Mouse (Mus musculus) subcutaneous adipose tissue, adult 2 months (tissue): ENCODE measurements around the gene Rpl13. TPM values are rescaled to one million over a fixed set of nuclear protein-coding genes. Genes with fewer than 3 reads are reported as not detected.

ENCODE experiments used
- polyA plus RNA-seq: library from polyadenylated mRNA; depleted of rRNA; stranded (reverse); fragments of >200 nt; gene quantifications from 2 replicates; pipeline ENCODE4 v1.2.3, GENCODE M21; 2012; ENCODE audit warnings: low replicate concordance; rRNA removed

The Rpl13 gene
- 900 and 3,044 TPM in 2 replicates for polyA plus RNA-seq

GRCm38 (mm10) chr8:123101735-123102685 lies at the start of gene Rpl13:
Gene Rpl13, plus strand, starts transcription at chr8:123102350.

GRCm38 (mm10) chr8:123062721-123063120 lies 39.4 kb upstream of the Rpl13 start, which contains the start of gene Spg7:
Gene Spg7, plus strand, starts transcription at chr8:123062942.

GRCm38 (mm10) chr8:123117127-123117731 lies 15.1 kb downstream of the Rpl13 start, which contains the start of gene Cpne7:
Gene Cpne7, plus strand, starts transcription at chr8:123117374.

Other genes with a start within 250 kb of the Rpl13 start
- 45.0 and 70.2 TPM in 2 replicates for gene Ankrd11, start 60.1 kb upstream of the Rpl13 start, polyA plus RNA-seq
- 78.2 and 103 TPM in 2 replicates for gene Spg7, start 39.4 kb upstream of the Rpl13 start, polyA plus RNA-seq
- gene Cpne7, start 15.0 kb downstream of the Rpl13 start, polyA plus RNA-seq = 3.5 and 7.6 TPM in 2 replicates
- 18.3 and 25.6 TPM in 2 replicates for gene Sult5a1, start 56.0 kb downstream of the Rpl13 start, polyA plus RNA-seq
- 46.8 and 160 TPM in 2 replicates for gene Dpep1, start 83.9 kb downstream of the Rpl13 start, polyA plus RNA-seq
- 122 and 130 TPM in 2 replicates for gene Chmp1a, start 110.4 kb downstream of the Rpl13 start, polyA plus RNA-seq
- gene Spata33, start 110.5 kb downstream of the Rpl13 start, polyA plus RNA-seq = 2.5 and 3.2 TPM in 2 replicates
- 67.9 and 79.8 TPM in 2 replicates for gene Cdk10, start 122.5 kb downstream of the Rpl13 start, polyA plus RNA-seq
- gene Spata2l, start 133.9 kb downstream of the Rpl13 start, polyA plus RNA-seq = 5.7 and 12.5 TPM in 2 replicates
- gene Zfp276, start 151.8 kb downstream of the Rpl13 start, polyA plus RNA-seq = 29.0 and 39.9 TPM in 2 replicates
- gene Vps9d1, start 152.0 kb downstream of the Rpl13 start, polyA plus RNA-seq = 50.6 and 80.0 TPM in 2 replicates
- 4.5 and 29.1 TPM in 2 replicates for gene Fanca, start 216.2 kb downstream of the Rpl13 start, polyA plus RNA-seq
- 0.46 and 3.7 TPM in 2 replicates for gene Spire2, start 230.4 kb downstream of the Rpl13 start, polyA plus RNA-seq